Mouse (Mus musculus) ovary, adult 10 weeks (tissue): Measurements from ENCODE around the gene Cfap157. TPM values are rescaled to one million over a fixed set of nuclear protein-coding genes. Genes with fewer than 3 reads are reported as not detected.

Experiments
- polyA plus RNA-seq: library from polyadenylated mRNA; stranded (reverse); fragments of 350-450 nt; fragmentation: Illumina TruSeq; extraction: RNeasy Lipid Tissue Mini Kit (QIAGEN cat#74804); gene quantifications from one replicate; pipeline ENCODE4 v1.2.3, GENCODE M21; 2014

Gene Cfap157
- not detected for polyA plus RNA-seq

DNA sequence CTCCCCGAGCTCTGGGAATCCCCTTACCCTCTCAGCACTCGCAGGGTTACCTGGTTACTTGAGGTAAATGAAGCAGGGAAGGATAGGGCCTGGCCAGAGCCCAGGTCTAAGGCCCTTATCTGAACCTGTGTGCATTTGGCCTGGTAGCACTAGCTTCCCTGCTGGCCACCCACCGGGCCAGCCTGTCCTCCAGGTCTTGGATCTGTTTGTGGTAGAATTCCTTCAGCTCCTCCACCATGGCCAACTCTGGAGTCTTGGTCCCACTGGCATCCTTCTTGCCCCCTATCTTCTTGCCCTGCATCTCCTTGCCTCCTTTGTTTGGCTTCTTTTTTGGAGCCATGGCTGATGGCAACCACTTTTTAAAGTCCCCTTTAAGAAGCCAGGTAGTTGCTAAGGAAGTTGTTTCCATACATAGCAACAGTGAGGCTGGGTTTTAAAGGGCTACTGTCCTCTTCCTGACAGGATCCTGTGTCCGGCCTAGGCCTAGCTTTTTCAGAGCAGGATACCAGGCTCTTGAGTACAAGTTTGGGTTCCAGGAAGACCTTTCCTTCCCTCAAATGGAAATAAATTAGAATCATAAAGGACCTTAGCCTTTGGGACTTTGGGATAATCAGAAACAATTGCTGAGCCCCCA lies at the start of gene Cfap157:
TSS of gene Cfap157 (minus strand) at position 381 of the 634 bp plus-strand sequence.

DNA sequence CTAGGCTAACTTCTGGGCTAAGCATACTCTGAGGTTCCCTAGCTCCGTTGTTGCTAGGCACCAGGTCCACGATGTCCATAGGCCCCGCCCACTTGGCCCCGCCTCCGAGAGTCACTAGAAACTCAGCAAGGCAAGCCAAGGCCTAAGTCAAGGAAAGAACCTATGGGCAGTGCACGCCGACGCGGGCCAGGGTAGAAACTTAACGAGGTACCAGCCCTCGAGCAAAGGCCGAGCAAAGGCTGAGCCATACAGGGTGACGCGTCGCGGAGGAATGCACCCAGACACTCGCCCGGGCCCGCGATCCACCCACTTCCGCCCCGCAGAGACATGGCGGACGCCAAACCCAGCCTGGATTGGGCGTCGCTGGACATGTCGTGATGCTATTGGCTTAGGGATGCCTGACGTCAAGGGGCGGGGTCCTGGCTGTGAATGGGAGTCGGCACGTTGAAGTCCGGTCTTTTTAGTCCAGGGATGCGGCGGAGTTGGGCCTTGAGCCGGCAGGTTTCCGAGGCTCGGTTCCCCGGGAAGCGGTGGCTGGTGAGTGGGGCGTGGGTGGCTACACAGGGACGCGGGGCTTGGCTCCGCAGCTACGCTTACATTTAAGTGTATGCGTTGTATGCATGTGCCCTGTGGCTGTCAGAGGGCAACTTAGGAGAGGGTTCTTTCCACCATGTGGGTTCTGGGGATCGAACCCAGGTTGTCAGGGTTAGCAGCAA lies 8.7 kb downstream of the Cfap157 start, which contains the start of the genes Ttc16 and Ptrh1:
TSS of gene Ttc16 (minus strand) at position 275 of the 716 bp plus-strand sequence.
TSS of gene Ptrh1 (plus strand) at position 428 of the 716 bp plus-strand sequence.

DNA sequence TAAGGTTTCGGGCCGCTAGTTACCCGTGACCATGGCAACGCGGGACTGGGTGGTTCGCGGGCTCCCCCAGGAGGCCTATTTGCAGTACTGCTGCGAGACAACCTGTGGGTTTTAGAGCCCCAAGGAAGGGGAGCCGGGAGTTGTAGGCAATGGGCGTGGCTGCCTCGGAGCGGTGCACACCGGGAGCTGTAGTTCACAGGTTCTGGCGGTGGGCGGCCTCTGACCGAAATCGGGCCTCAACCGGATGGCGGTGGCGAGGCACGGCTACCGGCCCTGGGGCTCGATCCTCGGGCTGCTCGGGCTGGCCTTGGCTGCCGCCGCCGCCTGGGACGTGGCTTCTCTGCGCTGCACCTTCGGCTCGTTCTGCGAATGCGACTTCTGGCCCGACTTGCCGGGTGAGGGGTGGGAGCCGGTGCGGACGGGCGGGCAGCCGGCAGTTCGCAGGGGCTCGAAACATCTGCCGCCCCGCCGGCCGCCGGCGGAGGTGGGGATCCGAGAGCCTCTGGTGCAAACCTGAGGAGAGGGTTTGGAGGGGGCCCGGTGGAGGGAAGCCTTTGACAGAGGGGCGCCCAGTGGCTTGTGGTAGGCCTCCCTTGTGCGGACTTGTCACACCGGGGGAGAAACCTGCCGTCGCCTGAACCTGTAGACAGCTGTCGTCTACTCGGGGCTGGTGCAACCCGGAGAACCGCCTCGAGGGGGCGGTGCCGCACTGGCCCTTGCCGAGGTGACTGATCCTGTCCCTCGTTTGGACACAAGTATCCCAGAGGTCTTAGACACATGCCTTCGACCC lies 27.0 kb downstream of the Cfap157 start, which contains the start of gene Tor2a:
TSS of gene Tor2a (plus strand) at position 179 of the 790 bp plus-strand sequence.

DNA sequence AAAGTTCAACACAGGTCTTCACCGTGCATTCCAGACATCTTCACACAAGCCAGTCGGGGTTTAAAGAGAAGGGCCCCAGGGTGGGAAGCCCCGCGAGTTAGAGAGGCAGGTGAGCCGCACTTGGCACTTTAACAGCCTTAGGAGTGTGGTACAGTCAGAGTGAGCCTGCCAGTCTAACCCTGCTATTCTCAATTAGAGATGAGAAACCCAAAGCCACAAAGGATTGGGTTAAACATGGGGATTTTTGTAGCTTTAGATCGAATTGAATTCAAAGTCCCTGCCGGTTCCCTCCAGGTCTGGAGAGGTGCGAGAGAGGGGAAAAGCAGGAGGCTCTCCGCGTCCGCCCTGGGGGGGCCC lies 43.3 kb downstream of the Cfap157 start, which contains the start of gene 6330409D20Rik:
TSS of gene 6330409D20Rik (minus strand) at position 101 of the 357 bp plus-strand sequence.

Other genes starting within 250 kb of the Cfap157 start
- 4.4 TPM for gene Fam102a, start 249.1 kb downstream of the Cfap157 start, polyA plus RNA-seq
- 3.4 TPM for gene Dpm2, start 213.6 kb downstream of the Cfap157 start, polyA plus RNA-seq
- not detected for gene Pip5kl1, start 209.6 kb downstream of the Cfap157 start, polyA plus RNA-seq
- not detected for gene 9430097D07Rik, start 208.7 kb downstream of the Cfap157 start, polyA plus RNA-seq
- 1.8 TPM for gene St6galnac4, start 197.3 kb downstream of the Cfap157 start, polyA plus RNA-seq
- gene St6galnac6, start 184.7 kb downstream of the Cfap157 start, polyA plus RNA-seq = 2.8 TPM
- 1.8 TPM for gene Ak1, start 162.7 kb downstream of the Cfap157 start, polyA plus RNA-seq
- 1.1 TPM for gene Eng, start 137.8 kb downstream of the Cfap157 start, polyA plus RNA-seq
- gene Fpgs, start 80.3 kb downstream of the Cfap157 start, polyA plus RNA-seq = 1.2 TPM
- gene Cdk9, start 71.4 kb downstream of the Cfap157 start, polyA plus RNA-seq = 61.4 TPM
- 0.14 TPM for gene Sh2d3c, start 63.4 kb downstream of the Cfap157 start, polyA plus RNA-seq
- not detected for gene 6330409D20Rik, start 43.4 kb downstream of the Cfap157 start, polyA plus RNA-seq
- 1.0 TPM for gene Tor2a, start 27.2 kb downstream of the Cfap157 start, polyA plus RNA-seq
- gene Ttc16, start 8.8 kb downstream of the Cfap157 start, polyA plus RNA-seq = 0.37 TPM
- gene Ptrh1, start 8.6 kb downstream of the Cfap157 start, polyA plus RNA-seq = not detected
- 5.5 TPM for gene Stxbp1, start 62.8 kb upstream of the Cfap157 start, polyA plus RNA-seq
- 0.86 TPM for gene Fam129b, start 91.7 kb upstream of the Cfap157 start, polyA plus RNA-seq
- gene Rpl12, start 177.1 kb upstream of the Cfap157 start, polyA plus RNA-seq = 239 TPM
- gene Lrsam1, start 177.2 kb upstream of the Cfap157 start, polyA plus RNA-seq = 6.4 TPM
- not detected for gene Slc2a8, start 197.7 kb upstream of the Cfap157 start, polyA plus RNA-seq